Mouse (Mus musculus) cerebellum, adult 9-11 months (tissue): ENCODE measurements around the gene Eng.

Experiments
- DNase-seq: peaks from one replicate; pipeline ENCODE4 v3.0.0; 2022

The Eng gene

GRCm38 (mm10) chr2:32682721-32683417, 36.5 kb downstream of the Eng start:
- DNase-seq, result no peak

GRCm38 (mm10) chr2:32683701-32684100, 37.3 kb downstream of the Eng start:
- no peak for DNase-seq

DNA sequence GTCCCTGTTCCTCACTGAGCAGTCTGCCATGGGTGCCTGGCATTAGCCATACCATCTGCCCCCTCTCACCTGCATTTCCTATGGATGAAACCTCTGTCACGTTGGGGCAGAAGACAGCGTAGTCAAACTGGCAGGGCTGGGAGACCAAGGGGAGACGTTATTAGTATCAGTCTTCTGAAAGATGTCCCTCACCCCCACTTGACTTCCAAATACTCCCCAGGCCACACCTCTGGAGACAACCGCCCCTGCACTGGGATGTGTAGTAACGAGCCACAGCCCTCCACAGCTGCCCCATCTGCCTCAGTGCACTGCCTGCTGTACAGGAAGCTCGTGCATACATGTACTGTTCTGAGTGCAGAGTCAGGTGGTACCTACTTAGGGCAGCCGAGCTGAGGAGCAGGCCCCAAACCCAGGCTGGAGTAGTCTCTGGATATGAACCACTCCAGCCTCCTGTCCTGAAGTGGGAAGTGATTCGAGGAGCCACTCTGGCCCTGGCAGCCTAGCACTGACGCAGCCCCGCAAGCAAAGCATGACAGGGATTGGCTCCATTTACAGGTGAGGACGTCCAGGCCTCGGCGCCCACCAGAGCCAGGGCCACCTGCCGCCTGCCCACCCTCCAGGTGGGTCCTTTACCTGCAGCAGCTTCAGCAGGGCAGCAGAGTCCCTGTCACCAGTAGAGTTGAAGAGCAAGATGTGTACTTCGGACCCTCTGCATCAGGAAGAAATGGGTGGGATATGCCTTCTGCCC, 38.5 kb downstream of the Eng start:
- no peak for DNase-seq

- DNase-seq, result no peak
Observed at GRCm38 (mm10) chr2:32685807-32686206, 39.4 kb downstream of the Eng start.

- no peak for DNase-seq
Observed at GRCm38 (mm10) chr2:32686640-32687039, 40.2 kb downstream of the Eng start.

DNA sequence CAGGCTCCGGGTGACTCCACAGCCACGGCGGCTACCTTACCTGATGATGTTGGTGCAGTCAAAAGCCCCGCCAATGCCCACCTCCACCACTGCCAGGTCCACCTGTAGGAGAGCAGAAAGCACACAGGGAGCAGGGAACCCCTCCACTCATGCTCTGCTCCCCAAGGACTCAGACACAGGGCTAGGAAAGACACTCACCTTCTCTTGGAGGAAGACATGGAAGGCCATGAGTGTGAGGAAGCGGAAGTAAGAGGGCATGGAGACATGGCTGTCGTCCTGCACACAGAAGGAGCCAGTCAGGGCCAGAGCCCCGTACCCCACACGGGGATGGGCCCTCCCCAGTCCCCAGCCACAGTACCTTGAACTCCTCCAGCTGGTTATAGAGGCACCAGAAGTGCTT, 41.2 kb downstream of the Eng start:
- DNase-seq, result no peak

DNA sequence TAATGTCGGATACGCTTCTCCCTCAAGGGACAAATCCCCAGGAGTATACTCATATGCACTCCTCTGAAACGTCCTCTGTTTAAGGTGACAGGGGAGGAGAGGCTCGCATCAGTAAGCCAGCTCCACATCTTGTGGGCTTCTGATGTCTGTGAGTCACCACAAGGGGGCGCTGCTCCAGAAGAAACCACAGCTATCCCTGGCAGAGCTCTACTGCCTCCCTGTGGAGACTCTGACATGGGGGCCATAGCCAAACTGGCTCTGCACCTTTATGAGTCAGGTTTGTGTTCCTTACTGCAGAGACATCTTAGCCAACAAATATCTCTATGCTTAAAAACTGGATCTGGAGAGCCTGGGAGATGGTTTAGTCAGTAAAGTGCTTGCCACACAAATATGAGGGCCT, 43.0 kb downstream of the Eng start:
- DNase-seq, result peak; percentile 87

DNA sequence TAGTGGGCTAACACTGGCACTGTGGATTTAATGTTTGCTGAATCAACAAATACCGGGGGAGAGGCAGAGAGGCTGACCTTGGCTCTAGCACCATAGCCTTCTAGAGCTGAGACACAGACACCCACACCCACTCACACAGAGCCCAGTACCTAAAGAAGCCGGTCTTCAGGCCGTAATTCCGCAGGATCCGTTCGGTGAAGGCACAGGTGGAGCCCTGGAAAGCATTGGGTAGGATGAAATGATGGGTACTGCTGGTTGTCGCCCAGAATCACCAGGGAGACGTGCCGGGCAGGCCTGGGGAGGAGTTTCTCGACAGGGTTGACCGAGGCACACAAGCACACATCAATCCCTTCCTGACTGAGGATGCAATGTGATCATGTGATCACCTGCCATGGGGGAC, 44.6 kb downstream of the Eng start:
- no peak for DNase-seq

DNA sequence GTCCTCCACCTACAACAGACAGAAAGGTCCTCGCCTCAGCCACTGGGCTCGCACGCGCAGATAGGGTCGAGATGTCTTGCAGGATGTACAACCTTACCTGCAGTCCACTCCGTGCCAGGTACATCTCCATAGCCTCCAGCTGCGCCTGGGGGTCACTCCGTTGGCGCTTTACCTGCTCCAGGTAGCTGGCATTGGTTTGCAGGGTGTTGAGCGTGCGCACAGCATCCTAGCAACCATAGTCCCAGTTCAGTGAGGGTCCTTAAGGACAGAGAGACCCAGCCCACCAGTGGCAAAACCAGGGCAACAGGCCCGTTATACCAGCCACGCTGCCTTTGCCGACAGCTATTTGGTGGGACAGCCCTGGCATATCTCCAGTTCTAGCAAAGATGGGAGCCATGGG, 46.1 kb downstream of the Eng start:
- DNase-seq, result peak; percentile 59

GRCm38 (mm10) chr2:32693282-32693681, 46.9 kb downstream of the Eng start:
- peak; percentile 61 for DNase-seq

DNA sequence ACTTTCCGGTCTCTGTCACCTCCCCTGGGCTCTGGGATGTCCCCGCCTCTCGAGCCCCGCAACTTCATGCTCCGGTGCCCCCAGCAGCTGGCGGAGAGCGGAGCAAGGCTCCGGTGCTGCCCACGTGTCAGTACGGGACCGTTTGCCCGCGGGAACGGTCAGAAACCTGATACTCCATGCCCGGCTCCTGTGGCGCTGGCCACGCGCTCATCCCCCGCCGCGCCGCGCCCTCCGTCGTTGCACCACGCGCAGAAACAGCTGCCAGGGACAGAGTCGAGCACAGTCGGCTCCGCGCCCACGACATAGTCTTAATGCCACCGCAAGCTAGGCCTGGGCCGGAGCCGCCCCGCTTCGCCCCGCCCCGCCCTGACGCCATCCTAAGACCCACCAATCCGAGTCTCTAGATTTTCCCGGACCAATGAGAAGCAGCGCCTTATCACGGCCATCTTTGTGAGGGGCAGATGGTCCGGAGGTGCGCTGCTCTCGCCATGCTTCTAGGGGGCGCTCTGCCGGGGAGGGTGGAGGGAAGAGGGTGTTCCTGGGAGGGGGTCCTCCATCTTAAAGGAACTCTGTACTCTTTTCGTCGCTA, 47.5 kb downstream of the Eng start:
- peak; percentile 97 for DNase-seq

GRCm38 (mm10) chr2:32694691-32695090, 48.3 kb downstream of the Eng start:
- no peak for DNase-seq

DNA sequence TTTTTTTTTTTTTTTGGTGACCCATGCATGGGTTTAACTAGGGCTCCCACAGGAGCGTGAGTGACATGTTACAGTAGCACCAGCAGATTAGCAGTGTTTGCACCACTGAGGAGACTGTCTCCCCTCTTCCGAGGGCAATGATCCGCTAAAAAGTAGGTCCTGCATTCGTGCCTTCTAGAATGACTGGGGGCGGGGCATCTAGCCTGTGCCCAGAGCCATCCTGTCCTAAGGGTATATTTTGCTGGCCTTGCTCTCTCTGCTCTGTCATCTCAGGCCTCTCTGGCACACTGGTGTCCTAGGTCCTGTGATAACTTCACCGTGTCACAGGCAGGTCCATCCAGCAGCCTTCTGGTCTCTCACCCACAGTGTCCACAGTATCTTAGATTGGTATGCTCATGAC, 53.3 kb downstream of the Eng start:
- no peak for DNase-seq

DNA sequence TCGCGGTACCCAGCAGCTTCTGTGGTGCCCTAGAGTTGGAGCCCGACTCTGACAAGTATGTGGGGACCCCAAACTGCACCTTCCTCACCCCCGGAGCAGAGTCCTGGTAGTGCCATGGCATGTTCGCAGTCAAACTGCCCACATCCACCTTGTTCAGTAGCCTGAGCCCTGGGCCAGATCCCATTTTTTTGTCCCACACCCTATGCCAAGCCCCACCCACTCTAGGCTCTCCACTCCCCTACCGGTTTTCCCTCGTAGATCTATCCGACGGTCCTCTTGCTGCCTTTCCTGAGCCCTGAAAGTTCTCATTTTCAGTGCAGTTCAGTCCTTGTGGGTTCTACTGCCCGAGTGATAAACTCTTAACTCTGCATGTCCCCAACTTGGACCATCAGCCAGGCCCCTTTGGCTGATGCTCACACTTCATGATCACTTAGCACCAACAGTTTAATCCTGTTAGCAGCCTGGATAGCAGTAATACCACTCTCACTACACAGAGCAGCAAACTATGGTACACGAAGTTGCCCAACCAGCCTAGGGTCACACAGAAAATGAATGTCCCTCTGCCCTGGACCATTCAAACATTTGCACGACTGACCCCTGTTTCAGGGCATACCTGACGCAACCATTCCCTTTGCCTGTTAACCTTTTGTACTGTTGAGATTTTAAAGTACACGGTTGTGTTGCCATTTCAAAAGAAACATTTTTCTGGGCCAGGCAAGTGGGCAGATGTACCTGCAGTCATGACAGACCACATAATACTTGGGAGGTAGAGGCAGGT, 54.8 kb downstream of the Eng start:
- no peak for DNase-seq

DNA sequence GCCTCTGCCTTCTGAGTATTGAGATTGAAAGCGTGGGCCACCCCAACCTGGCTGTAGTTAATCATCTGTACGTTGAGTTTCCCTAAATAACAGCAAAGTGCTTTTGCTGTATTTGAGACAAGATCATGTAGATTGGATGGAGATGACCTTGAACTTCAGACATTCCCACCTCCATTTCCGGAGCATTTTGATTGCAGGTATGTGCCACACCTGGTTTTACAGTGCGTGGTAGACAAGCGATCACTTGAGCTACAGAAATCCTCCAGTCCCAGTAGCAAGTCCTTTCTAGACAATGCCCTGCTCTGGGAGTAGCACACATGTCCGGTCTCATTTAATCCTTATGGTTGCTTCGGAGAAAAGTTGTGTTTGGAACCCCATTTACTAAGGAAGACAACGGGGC, 56.7 kb downstream of the Eng start:
- DNase-seq, result no peak

GRCm38 (mm10) chr2:32704021-32704421, 57.6 kb downstream of the Eng start, which contains the start of gene Fpgs:
Gene Fpgs, minus strand, starts transcription at chr2:32704145.
- no peak for DNase-seq

DNA sequence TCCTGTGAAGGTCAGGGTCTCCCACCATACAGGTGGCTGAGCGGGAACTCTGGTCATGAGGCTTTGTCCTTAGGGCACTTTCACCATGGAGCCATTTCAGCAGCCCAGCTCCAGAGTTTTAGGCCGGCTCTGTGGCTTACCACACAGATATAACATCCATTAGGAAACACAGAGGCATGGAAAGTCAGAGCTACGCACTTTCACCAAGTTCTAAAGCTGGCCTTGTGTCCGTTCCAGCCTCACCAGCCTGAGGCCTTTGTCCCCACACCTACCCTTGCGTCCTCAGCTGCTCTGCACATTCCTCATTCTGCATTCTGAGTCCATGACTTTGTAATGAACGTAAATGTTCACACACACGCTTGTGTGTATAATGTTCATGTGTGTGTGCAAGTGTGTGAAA, 58.6 kb downstream of the Eng start:
- no peak for DNase-seq

DNA sequence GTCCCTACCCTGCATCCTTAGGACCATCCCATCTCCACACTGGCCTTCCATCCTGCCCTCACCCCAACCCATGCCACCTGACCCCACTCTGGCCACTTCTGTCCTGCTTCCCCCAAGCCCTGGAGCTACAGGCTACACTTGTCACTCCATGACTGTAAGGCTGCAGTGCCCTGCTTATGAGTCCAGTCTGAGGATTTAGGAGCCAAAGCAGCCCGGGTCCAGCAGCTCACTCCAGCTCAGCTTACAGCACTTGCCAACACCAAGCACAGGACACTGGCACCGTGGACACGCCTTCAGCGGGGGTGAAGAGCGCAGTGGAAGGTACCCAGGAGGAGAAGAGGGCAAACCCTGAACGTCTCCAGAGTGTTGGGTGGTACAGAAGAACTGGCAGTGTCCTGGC, 60.6 kb downstream of the Eng start:
- DNase-seq, result no peak

DNA sequence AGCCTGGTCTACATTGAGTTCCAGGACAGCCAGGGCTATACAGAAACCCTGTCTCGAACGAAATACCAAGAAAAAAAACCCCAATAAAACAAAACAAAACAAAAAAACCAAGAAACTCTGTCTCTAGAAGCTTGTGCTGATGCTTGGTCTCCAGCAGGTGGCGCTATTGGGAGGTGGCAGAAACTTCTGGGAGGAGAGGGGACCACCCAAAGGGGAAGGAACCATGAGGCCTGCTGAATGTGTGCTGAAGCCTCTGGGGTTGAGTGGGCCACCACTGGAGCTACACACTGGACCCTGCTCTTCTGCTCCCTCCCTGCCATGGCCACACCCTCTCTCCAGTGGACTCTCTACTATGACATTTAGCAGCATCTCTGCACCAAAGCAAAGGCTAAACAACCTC, 62.2 kb downstream of the Eng start:
- no peak for DNase-seq

DNA sequence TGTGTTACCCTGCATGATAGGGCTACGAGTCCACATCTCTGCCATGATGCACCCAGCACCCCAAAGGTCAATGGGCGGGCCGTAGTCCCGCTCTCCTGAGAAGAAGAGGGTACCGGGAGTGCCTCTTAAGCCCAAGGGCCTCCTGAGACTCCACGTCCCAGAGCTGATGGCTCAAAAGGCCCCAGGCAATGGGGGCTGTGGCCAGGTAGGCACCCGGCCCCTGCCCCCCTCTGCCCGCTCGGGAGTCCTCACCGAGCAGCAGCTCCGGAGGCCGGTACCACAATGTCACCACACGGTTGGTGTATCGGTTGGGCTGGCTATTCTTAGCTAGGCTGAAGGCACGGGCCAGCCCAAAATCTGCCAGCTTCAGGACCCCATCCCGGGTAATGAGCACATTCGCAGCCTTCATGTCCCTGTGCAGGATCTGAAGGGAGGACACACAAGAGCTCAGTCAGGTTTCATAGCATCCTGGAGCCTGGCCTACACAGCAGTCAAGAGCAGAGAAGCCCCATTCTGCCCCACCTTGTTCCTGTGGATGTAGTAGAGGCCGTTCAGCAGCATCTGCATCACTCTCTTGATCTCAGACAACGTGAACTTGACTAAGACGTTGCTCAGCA, 63.2 kb downstream of the Eng start:
- DNase-seq, result no peak

GRCm38 (mm10) chr2:32710425-32710824, 64.0 kb downstream of the Eng start:
- DNase-seq, result no peak

GRCm38 (mm10) chr2:32711301-32712056, 65.1 kb downstream of the Eng start:
- DNase-seq, result no peak
